In genomic region chr15:24796836-24797235, GRCm38 (mm10) we compare ENCODE assay signal across 14 mouse cellular contexts.
"Had no signal": no experiment of that assay in that cellular context is flagged by ENCODE, and none has a peak within 500 bp of the region (broad histone marks: within the 10 kb centered on the region; RNA-seq: fewer than 3 reads in every experiment).

No protein-coding gene starts in this region.

- H3K36me3 ChIP-seq: limb, embryonic 10.5 days; liver, embryonic 15.5 days; midbrain, embryonic 12.5 days; neural tube, embryonic 15.5 days had no signal

- H3K4me1 ChIP-seq: limb, embryonic 10.5 days; liver, embryonic 15.5 days; midbrain, embryonic 12.5 days; neural tube, embryonic 15.5 days had no signal

- H3K9ac ChIP-seq: liver, embryonic 15.5 days; midbrain, embryonic 12.5 days; neural tube, embryonic 15.5 days had no signal

- DNase-seq: kidney, adult 8-10 months; kidney, postnatal 25 days; lung, adult 2 months; lung, postnatal 36 days; right cerebral cortex, adult 18-20 months; thymus, postnatal 4 days had no signal

- H3K27me3 ChIP-seq: liver, embryonic 15.5 days; midbrain, embryonic 12.5 days; neural tube, embryonic 15.5 days had no signal

- H3K4me3 ChIP-seq: limb, embryonic 10.5 days; liver, embryonic 15.5 days; midbrain, embryonic 12.5 days; myocyte; neural tube, embryonic 15.5 days had no signal

- ATAC-seq: lung, postnatal 0 days had no signal

- H3K4me2 ChIP-seq: liver, embryonic 11.5 days; liver, embryonic 15.5 days; midbrain, embryonic 12.5 days; neural tube, embryonic 15.5 days had no signal

- H3K27ac ChIP-seq: limb, embryonic 10.5 days; liver, embryonic 15.5 days; midbrain, embryonic 12.5 days; neural tube, embryonic 15.5 days; stomach, postnatal 0 days had no signal

- H3K9me3 ChIP-seq: limb, embryonic 10.5 days; liver, embryonic 15.5 days; midbrain, embryonic 12.5 days; neural tube, embryonic 15.5 days had no signal
